Mouse (Mus musculus) hindbrain, embryonic 16.5 days (tissue): ENCODE results near the gene Ndufv3. TPM values are rescaled to one million over a fixed set of nuclear protein-coding genes. Genes with fewer than 3 reads are reported as not detected.
"Not testable (repeated sequence)": the region's sequence is repeated elsewhere in the genome, so short reads cannot be mapped to it uniquely, and the experiment has no call there.

ENCODE experiments used
- ATAC-seq: fragments of 200-750 bp; cut with Nextera tagmentation; 2 replicates; pipeline ENCODE4 v1.8.0; 2017; ENCODE audit warnings: moderate TSS enrichment, moderate library complexity
- H3K27ac ChIP-seq: fragments of 300-500 bp; sonication (generic); 2 replicates; pipeline ENCODE4 v1.5.1; 2014; ENCODE audit warnings: low read depth, mild to moderate bottlenecking, control low read depth, low read length, moderate library complexity
- H3K27me3 ChIP-seq: fragments of 300-500 bp; sonication (generic); replicated peaks from 2 replicates; pipeline ENCODE4 v1.6.1; 2014; ENCODE audit warnings: low read length; ENCODE audit not compliant: control insufficient read depth, insufficient read depth
- H3K36me3 ChIP-seq: fragments of 300-500 bp; sonication (generic); 2 replicates; pipeline ENCODE4 v1.6.1; 2014; ENCODE audit warnings: mild to moderate bottlenecking, low read length, moderate library complexity, mixed read lengths; ENCODE audit not compliant: control insufficient read depth, insufficient read depth
- H3K4me1 ChIP-seq: fragments of 300-500 bp; sonication (generic); 2 replicates; pipeline ENCODE4 v1.6.1; 2014; ENCODE audit warnings: low read depth, low read length; ENCODE audit not compliant: control insufficient read depth, insufficient read depth
- H3K4me2 ChIP-seq: fragments of 300-500 bp; sonication (generic); 2 replicates; pipeline ENCODE4 v1.6.1; 2014; ENCODE audit warnings: mild to moderate bottlenecking, low read length, control low read depth, moderate library complexity
- H3K4me3 ChIP-seq: fragments of 300-500 bp; sonication (generic); 2 replicates; pipeline ENCODE4 v1.5.1; 2014; ENCODE audit warnings: mild to moderate bottlenecking, low read length, control low read depth, moderate library complexity
- H3K9ac ChIP-seq: fragments of 300-500 bp; sonication (generic); 2 replicates; pipeline ENCODE4 v1.6.1; 2014; ENCODE audit warnings: low read depth, mild to moderate bottlenecking, control low read depth, low read length, moderate library complexity
- H3K9me3 ChIP-seq: fragments of 300-500 bp; sonication (generic); 2 replicates; pipeline ENCODE4 v1.6.1; 2014; ENCODE audit warnings: mild to moderate bottlenecking, low read length, moderate library complexity; ENCODE audit not compliant: control insufficient read depth
- WGBS: fragments of 180-500 bp; shearing (Covaris S2); extraction: QIAGEN DNeasy Blood & Tissue Kit; methylation state at CpG from one replicate; pipeline ENCODE4 v1.1.7; 2014; 5-methylcytosine and 5-hydroxymethylcytosine counted together
- polyA plus RNA-seq: library from polyadenylated mRNA; unstranded; fragments of >200 nt; fragmentation: Nextera tagmentation; extraction: Ambion mirVana; gene quantifications from 2 replicates; pipeline ENCODE4 v1.2.1, GENCODE M21; 2015

The Ndufv3 gene
- polyA plus RNA-seq, 1 experiment from 2014 or later, result 478 TPM

- ATAC-seq, result 0 out of 2 replicates have a peak, but pooled peaks have one; percentile 46
- Histone ChIP-seq H3K27ac (peak overlapping the region; percentile 49), H3K4me2 (no peak overlapping the region), H3K9ac (no peak overlapping the region), H3K4me3 (no peak overlapping the region), H3K9me3 (no peaks in the 10 kb centered on the region), H3K4me1 (no peaks in the 10 kb centered on the region), H3K36me3 (no peaks in the 10 kb centered on the region), H3K27me3 (no peaks in the 10 kb centered on the region)
- WGBS, result 20% methylated on average over 6 of the region's 6 CpGs
Observed at GRCm38 (mm10) chr17:31541460-31541831, 21.5 kb downstream of the Ndufv3 start.

DNA sequence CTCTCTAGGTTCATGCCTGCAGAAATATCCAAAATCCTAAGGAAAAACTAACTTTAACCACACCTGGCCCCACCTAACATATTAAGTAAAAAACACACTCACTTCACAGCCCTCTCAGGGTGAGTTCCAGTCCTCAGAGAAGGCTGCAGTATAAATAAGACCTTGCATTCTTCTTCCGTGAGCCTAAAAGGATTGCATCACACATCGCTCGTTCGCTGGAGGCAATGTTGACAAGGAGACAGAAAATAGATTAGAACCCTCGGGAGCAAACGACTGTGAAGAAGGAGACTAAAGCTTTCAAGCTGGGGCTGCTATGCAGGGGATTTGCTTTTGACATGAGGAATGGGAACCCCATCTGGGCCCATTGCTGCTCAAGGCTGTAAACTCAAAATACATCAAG lies 23.7 kb downstream of the Ndufv3 start:
- no peak overlapping the region for H3K4me3 ChIP-seq
- H3K36me3 ChIP-seq, result no peaks in the 10 kb centered on the region
- H3K9ac ChIP-seq, result no peak overlapping the region
- 23% methylated on average over 6 of the region's 6 CpGs for WGBS
- no peaks in the 10 kb centered on the region for H3K4me1 ChIP-seq
- ATAC-seq, result no peak
- no peak overlapping the region for H3K4me2 ChIP-seq
- no peaks in the 10 kb centered on the region for H3K27me3 ChIP-seq
- H3K27ac ChIP-seq, result no peak overlapping the region
- H3K9me3 ChIP-seq, result no peaks in the 10 kb centered on the region

DNA sequence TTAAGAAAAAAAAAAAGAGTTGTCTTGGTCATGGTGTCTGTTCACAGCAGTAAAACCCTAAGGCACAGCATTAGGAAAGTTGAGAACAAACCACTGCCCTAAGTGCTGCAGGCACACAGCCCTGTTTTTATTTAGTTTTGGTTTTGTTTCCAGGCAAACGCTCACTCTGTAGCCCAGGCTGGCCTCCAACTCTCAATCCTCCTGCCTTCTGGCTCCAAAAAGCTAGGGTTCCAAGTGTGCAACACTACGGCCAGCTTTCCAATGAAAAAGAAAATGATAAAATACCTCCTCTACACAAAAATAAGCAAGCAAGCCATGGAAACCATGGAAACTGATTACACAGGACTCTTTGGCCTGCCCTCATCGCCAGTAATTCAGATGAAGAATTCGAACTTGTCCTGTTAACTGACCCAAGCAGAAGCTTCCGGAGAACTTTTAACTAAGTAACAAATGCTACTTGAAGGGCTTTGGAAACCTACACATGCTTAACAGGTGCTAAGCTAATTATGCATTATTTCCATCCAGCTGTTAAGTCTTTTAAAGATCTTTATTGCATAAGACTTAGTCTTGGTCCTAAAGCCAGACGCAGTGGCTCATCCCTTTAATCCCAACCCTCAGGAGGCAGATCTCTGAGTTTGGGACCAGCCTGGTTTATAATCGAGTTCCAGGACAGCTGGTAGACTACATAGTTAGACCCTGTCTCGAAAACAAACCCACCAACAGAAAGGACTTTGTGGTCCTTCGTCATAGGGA lies 26.7 kb downstream of the Ndufv3 start:
- no peaks in the 10 kb centered on the region for H3K27me3 ChIP-seq
- no peak for ATAC-seq
- 87% methylated on average over 9 of the region's 9 CpGs for WGBS
- H3K4me1 ChIP-seq, result no peaks in the 10 kb centered on the region
- no peaks in the 10 kb centered on the region for H3K9me3 ChIP-seq
- no peak overlapping the region for H3K9ac ChIP-seq
- no peak overlapping the region for H3K4me3 ChIP-seq
- no peak overlapping the region for H3K4me2 ChIP-seq
- H3K27ac ChIP-seq, result no peak overlapping the region
- no peaks in the 10 kb centered on the region for H3K36me3 ChIP-seq

DNA sequence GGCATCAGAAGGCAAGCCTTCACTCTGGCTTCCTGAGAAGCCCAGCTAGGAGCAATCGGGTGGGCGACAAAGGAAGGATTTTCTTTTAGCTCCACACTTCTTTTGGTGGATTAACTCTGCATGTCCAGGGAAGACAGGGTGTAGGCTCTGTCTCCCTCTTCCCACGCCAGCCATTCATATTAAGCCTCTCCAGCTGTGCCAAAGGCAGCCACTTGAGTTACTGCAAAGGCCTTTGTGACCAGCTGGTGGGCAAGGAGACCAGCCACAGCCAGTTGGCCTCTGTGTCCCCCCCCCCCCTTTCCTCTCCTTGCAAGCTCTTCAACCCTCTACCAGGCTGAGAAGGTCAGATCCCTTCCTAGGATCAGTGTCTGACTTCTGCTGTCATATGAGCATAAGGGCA lies 28.1 kb downstream of the Ndufv3 start:
- Histone ChIP-seq H3K36me3 (no peaks in the 10 kb centered on the region), H3K9ac (no peak overlapping the region), H3K4me3 (no peak overlapping the region), H3K27me3 (no peaks in the 10 kb centered on the region), H3K9me3 (no peaks in the 10 kb centered on the region), H3K4me1 (no peaks in the 10 kb centered on the region), H3K4me2 (no peak overlapping the region), H3K27ac (no peak overlapping the region)
- 60% methylated on average over 3 of the region's 3 CpGs for WGBS
- ATAC-seq, result no peak

DNA sequence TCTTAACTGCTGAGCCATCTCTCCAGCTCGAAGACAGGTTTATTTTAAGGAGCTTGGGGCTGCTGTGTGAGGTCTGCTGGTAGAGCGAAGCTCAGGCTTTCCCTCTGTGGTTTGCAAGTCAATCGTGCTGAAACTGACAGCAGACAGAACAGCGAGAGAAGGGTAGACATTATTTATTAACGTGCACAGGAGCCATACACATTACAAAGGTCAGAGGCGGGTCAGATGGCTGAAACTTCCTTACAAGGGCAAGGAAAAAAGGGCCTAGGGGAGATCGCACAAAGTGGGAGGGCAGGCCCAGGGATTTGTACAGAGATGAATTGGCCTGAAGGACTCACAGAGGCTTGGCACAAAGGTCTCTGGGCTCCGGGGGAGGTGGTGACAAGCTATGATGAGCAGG lies 29.5 kb downstream of the Ndufv3 start:
- no peaks in the 10 kb centered on the region for H3K36me3 ChIP-seq
- no peak overlapping the region for H3K27ac ChIP-seq
- H3K4me2 ChIP-seq, result no peak overlapping the region
- H3K27me3 ChIP-seq, result no peaks in the 10 kb centered on the region
- 61% methylated on average over 8 of the region's 8 CpGs for WGBS
- H3K4me1 ChIP-seq, result no peaks in the 10 kb centered on the region
- H3K4me3 ChIP-seq, result no peak overlapping the region
- ATAC-seq, result no peak
- H3K9ac ChIP-seq, result no peak overlapping the region
- no peaks in the 10 kb centered on the region for H3K9me3 ChIP-seq

DNA sequence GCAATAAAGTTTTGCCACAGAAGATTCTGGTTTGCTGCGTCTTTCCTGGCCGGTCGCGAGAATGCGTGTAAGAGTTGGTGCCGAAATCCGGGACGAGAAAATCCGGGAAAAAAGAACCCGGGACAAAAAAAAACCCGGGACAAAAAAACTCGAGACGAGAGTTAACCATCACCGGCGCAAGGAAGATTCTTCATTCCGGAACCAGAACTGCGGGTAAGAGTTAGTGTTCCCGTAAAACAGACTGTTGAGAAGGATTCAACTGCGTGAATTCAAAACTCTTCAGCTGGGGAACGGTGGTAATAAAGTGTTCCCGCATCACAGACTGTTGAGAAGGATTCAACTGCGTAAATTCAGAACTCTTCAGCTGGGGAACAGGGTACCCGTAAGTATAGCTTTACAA lies 32.7 kb downstream of the Ndufv3 start:
- not testable (repeated sequence) for H3K4me2 ChIP-seq, H3K27me3 ChIP-seq, H3K4me3 ChIP-seq, H3K27ac ChIP-seq, ATAC-seq, H3K9me3 ChIP-seq, H3K4me1 ChIP-seq, H3K36me3 ChIP-seq, H3K9ac ChIP-seq
- 95% methylated on average over 23 of the region's 23 CpGs for WGBS

DNA sequence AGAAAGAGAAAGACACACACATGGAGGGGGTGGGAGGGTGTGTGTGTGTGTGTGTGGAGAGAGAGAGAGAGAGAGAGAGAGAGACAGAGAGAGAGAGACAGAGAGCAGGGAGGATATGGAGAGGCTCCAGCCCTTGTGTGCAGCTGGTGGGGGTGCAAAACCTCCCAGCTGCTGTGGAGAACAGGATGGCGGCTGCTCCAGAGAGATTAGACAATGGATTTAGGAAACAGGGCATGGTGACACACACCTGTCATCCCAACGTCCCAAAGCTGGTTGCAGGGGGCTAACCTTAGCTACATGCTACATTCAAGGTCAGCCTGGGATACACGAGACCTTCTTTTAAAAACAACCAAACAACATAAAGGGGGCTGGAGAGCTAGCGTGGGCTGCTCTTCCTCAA lies 36.3 kb downstream of the Ndufv3 start:
- H3K27ac ChIP-seq, result no peak overlapping the region
- H3K4me1 ChIP-seq, result peaks cover 12% of the 10 kb centered on the region
- WGBS, result 73% methylated on average over 4 of the region's 4 CpGs
- no peak overlapping the region for H3K4me3 ChIP-seq
- ATAC-seq, result no peak
- H3K4me2 ChIP-seq, result no peak overlapping the region
- no peaks in the 10 kb centered on the region for H3K36me3 ChIP-seq
- no peaks in the 10 kb centered on the region for H3K9me3 ChIP-seq
- no peak overlapping the region for H3K9ac ChIP-seq
- no peaks in the 10 kb centered on the region for H3K27me3 ChIP-seq

DNA sequence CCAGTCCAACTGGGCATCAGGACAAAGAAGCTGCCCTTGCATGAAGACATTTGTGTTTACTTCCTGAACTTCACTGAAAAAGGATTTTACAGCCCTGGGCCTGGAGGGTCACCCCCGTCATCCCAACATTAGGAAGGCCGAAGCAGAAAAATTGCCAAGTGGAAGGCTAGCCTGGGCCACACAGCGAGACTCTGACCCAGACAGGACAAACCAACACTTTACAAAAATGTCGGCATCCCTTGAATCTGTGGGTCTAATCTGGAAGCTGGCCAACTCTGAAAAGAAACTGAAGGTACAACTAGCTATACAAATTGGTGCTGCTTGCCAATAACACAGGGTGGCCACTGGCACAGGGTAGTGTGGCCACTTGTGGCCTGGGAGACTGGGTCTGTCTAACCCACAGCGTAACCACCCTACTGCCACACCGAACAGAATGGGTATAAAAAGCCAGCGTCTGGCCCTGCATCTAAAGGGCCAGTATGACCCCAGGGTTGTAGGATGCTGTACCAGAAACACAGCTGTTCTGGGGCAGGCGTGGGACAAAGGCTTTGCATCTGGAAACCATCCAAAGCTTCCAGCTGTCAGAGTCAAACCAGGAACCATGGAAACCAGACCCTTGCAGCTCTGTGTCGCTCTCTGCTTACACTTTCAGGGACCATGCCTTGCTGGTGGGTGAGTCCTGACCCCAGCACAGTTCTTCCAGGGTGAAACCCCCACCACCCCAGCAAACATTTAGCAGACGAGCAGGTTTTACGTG lies 37.4 kb downstream of the Ndufv3 start:
- no peaks in the 10 kb centered on the region for H3K36me3 ChIP-seq
- peak overlapping the region; percentile 52 for H3K27ac ChIP-seq
- no peaks in the 10 kb centered on the region for H3K27me3 ChIP-seq
- H3K4me2 ChIP-seq, result no peak overlapping the region
- H3K9ac ChIP-seq, result no peak overlapping the region
- peak; percentile 73 for ATAC-seq
- peaks cover 12% of the 10 kb centered on the region for H3K4me1 ChIP-seq
- H3K4me3 ChIP-seq, result no peak overlapping the region
- H3K9me3 ChIP-seq, result no peaks in the 10 kb centered on the region
- 43% methylated on average over 11 of the region's 11 CpGs for WGBS

DNA sequence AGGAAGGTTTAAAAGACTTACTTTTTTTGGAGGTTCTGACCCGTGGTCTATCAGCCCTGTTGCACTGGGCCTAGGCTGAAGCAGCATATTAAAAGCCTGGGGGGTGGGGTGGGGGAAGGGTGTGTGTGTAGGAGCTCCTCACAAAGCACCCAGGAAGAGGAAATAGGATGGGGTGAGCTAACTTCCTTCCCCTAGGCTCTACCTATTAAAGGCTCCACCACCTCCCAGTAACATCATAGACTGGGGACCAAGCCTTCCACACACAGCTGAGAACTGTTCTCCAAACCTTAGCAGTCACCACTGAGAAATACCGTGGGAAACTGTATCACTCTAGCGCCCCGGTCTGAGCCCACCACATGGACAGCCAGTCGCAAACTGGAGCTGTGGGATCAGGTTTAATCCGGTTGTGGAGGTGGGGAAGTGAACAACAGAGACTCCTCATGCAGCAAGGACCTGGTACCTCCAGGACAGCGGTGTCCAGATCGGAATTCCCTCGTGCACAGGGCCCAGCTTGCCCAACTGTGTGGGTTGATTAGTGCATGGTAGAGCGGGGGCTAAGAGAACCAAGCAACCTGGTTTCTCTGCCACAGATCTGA lies 38.1 kb downstream of the Ndufv3 start:
- no peak for ATAC-seq
- Histone ChIP-seq H3K4me1 (peaks cover 12% of the 10 kb centered on the region), H3K4me3 (no peak overlapping the region)

More for the DNA sequence above, 38.1 kb downstream of the Ndufv3 start:
- Histone ChIP-seq H3K9me3 (no peaks in the 10 kb centered on the region), H3K9ac (no peak overlapping the region), H3K4me2 (no peak overlapping the region), H3K27me3 (no peaks in the 10 kb centered on the region), H3K27ac (peak overlapping the region; percentile 52), H3K36me3 (no peaks in the 10 kb centered on the region)
- WGBS, result 85% methylated on average over 10 of the region's 10 CpGs
